In the genomic region with DNA sequence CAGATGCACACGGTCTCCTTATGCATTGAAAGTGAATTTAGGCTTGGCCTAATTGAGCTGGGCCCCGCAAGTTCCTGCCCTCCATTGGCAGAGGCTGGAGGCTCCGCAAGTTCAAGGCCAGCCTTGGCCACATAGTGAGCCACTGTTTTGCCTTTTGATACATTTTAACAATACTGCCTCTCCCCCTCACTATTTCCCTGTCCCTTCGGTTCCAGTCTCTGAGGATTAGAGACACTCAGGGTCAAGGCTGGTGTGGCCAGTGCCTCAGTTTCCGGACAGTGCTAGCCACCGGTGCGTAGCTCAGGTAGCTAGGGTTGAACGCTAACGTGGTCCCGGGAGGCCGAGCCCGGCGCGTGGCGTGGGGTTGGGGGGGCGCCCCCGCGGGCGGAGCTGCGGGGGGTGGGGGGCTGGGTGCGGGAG, we compare ENCODE assay signal across 8 mouse cellular contexts. TPM values are rescaled to one million over a fixed set of nuclear protein-coding genes. Genes with fewer than 3 reads are reported as not detected.
DNase-seq lines count a peak whose midpoint lies in the region; ATAC-seq lines count a peak whose summit lies in the region.

No protein-coding gene starts in this region.

- no peaks in the 10 kb centered on the region for H3K27me3 ChIP-seq in heart, embryonic 13.5 days (replicated peaks)
- no peaks in the 10 kb centered on the region for H3K27me3 ChIP-seq in forebrain, embryonic 13.5 days
- peaks cover 54% of the 10 kb centered on the region for H3K27me3 ChIP-seq in liver, embryonic 12.5 days (replicated peaks)

- peak overlapping the region; percentile 80 for H3K4me3 ChIP-seq in heart, embryonic 13.5 days
- peak overlapping the region; percentile 86 for H3K4me3 ChIP-seq in forebrain, embryonic 13.5 days
- H3K4me3 ChIP-seq in liver, embryonic 12.5 days = peak overlapping the region; percentile 63

- intact Hi-C loops in heart, postnatal 10 days (cut with DNase I) = loop anchor here (5.0 kb wide), 1 partner anchor 56 kb away; a partner anchor contains a TSS
- intact Hi-C loops in left cerebral cortex, postnatal 36 days (cut with DNase I) = loop anchor here (5.0 kb wide), 1 partner anchor 46 kb away; no protein-coding TSS in a partner anchor

- H3K4me2 ChIP-seq in heart, embryonic 13.5 days = peak overlapping the region; percentile 85
- H3K4me2 ChIP-seq in forebrain, embryonic 13.5 days = peak overlapping the region; percentile 88
- H3K4me2 ChIP-seq in liver, embryonic 12.5 days = peak overlapping the region; percentile 73

- H3K9me3 ChIP-seq in heart, embryonic 13.5 days = no peaks in the 10 kb centered on the region
- no peaks in the 10 kb centered on the region for H3K9me3 ChIP-seq in forebrain, embryonic 13.5 days (replicated peaks)
- no peaks in the 10 kb centered on the region for H3K9me3 ChIP-seq in liver, embryonic 12.5 days (replicated peaks)

- ATAC-seq in heart, embryonic 13.5 days (ENCODE audit: extremely low read depth, insufficient number of reproducible peaks, low FRiP score, low TSS enrichment) = no peak
- peak; percentile 33 for ATAC-seq in forebrain, embryonic 13.5 days
- ATAC-seq in liver, embryonic 12.5 days = no peak

- WGBS in heart, embryonic 13.5 days = 17% methylated on average over 12 of the region's 21 CpGs
- 8% methylated on average over 17 of the region's 21 CpGs for WGBS in forebrain, embryonic 13.5 days
- WGBS in liver, embryonic 12.5 days (ENCODE audit: insufficient replicate concordance) = 11% methylated on average over 20 of the region's 21 CpGs

- peak overlapping the region; percentile 78 for H3K27ac ChIP-seq in heart, embryonic 13.5 days (replicated peaks)
- H3K27ac ChIP-seq in forebrain, embryonic 13.5 days = peak overlapping the region; percentile 91
- peak overlapping the region; percentile 66 for H3K27ac ChIP-seq in liver, embryonic 12.5 days

- H3K36me3 ChIP-seq in heart, embryonic 13.5 days = peaks cover 5% of the 10 kb centered on the region; the same call in 1 of the 2 replicates
- peaks cover 11% of the 10 kb centered on the region for H3K36me3 ChIP-seq in forebrain, embryonic 13.5 days (ENCODE audit: poor library complexity, severe bottlenecking)
- no peaks in the 10 kb centered on the region for H3K36me3 ChIP-seq in liver, embryonic 12.5 days

- peak overlapping the region; percentile 99 for H3K9ac ChIP-seq in heart, embryonic 13.5 days
- H3K9ac ChIP-seq in forebrain, embryonic 13.5 days = peak overlapping the region; percentile 99
- peak overlapping the region; percentile 71 for H3K9ac ChIP-seq in liver, embryonic 12.5 days

- peaks cover 60% of the 10 kb centered on the region for H3K4me1 ChIP-seq in heart, embryonic 13.5 days
- H3K4me1 ChIP-seq in forebrain, embryonic 13.5 days = peaks cover 54% of the 10 kb centered on the region
- peaks cover 33% of the 10 kb centered on the region for H3K4me1 ChIP-seq in liver, embryonic 12.5 days

- no peak for DNase-seq in heart, postnatal 10 days
- DNase-seq in Muller cell, postnatal 12 days (ENCODE audit: inconsistent ontology term) = peak; percentile 34
- peak; percentile 63 for DNase-seq in testis, postnatal 10 days (ENCODE audit: low spot score)
- no peak for DNase-seq in B cell, adult 2 months
- no peak for DNase-seq in left cerebral cortex, postnatal 36 days (ENCODE audit: low spot score in 2 of 2)

RNA-seq across cellular contexts. Expression of a gene that starts 5.5 kb away (rescaled TPM):
- 7.3 and 7.6 TPM in 2 replicates for polyA plus RNA-seq in heart, embryonic 13.5 days (2015; fragmentation: Nextera tagmentation; extraction: Ambion mirVana)
- 1 to 10 TPM; 8.4 to 9.5 TPM for total RNA-seq in heart, postnatal 10 days (2021)
- 28.9 and 35.1 TPM in 2 replicates for polyA plus RNA-seq in forebrain, embryonic 13.5 days (2015; fragmentation: Nextera tagmentation; extraction: Ambion mirVana)
- polyA plus RNA-seq in liver, embryonic 12.5 days (2016; fragmentation: Nextera tagmentation; extraction: Ambion mirVana) = 4.5 TPM in 2 replicates
- total RNA-seq in left cerebral cortex, postnatal 36 days (2021) = 100 to 1,000 TPM; 130 to 131 TPM

RNA-seq across cellular contexts. Expression of a gene that starts 56.3 kb away (rescaled TPM):
- polyA plus RNA-seq in heart, embryonic 13.5 days (2015; fragmentation: Nextera tagmentation; extraction: Ambion mirVana) = 64.1 and 65.4 TPM in 2 replicates
- total RNA-seq in heart, postnatal 10 days (2021) = 10 to 100 TPM; 32.4 to 34.0 TPM
- polyA plus RNA-seq in forebrain, embryonic 13.5 days (2015; fragmentation: Nextera tagmentation; extraction: Ambion mirVana) = 89.9 and 95.2 TPM in 2 replicates
- polyA plus RNA-seq in liver, embryonic 12.5 days (2016; fragmentation: Nextera tagmentation; extraction: Ambion mirVana) = 26.6 and 28.0 TPM in 2 replicates
- total RNA-seq in left cerebral cortex, postnatal 36 days (2021) = 10 to 100 TPM; 65.5 to 67.4 TPM

Comparison
In these comparisons a context has a peak if more than half of its experiments do, and no peak if none do; other contexts are left out.
1. DNase-seq: peak in Muller cell, postnatal 12 days (single experiment) and testis, postnatal 10 days (single experiment); none in heart, postnatal 10 days (0 of 2), B cell, adult 2 months (0 of 2) and left cerebral cortex, postnatal 36 days (0 of 2).
2. Peak in every context shown above with its lines, with median percentiles within 50 percentile points of each other: H3K27ac ChIP-seq, H3K4me2 ChIP-seq, H3K4me3 ChIP-seq and H3K9ac ChIP-seq.